Mouse (Mus musculus): ENCODE measurements around the gene Strip2.

The Strip2 gene

GRCm38 (mm10) chr6:30009204-30009603, 92.4 kb downstream of the Strip2 start:
- no peak for DNase-seq (ENCODE audit: low read depth, low spot score)

All from A20 (cell line).